Mouse (Mus musculus): ENCODE measurements at regions not wholly inside any gene's neighbourhood (a gene's known extent, or its start where the extent isn't known, plus 50 kb on each side); places are given as distances from the start of the nearest gene placed in this dataset.

DNA sequence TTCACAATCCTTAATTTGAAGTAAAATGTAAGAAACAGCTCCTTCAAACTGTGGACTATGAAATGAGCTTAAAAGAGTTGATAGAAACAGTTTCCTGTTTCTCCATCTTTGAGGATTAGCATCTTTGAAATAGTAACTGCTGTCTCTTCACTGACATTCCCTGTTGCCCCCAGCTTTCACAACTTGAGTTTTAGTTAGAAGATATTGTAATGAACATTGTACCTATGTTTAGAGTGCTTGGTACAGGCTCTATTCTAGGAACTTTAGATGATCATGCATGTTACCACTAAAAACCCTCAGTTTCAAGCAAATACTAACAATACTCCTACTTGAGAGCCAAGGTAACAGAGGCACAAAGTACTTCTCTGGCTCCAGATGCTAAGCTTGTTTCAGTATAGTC lies 340.1 kb upstream of the Sel1l start:
- no peaks in the 10 kb centered on the region for H3K79me2 ChIP-seq (ENCODE audit: control insufficient read depth, insufficient read depth, low read length, poor library complexity)
- no peak overlapping the region for H3K9ac ChIP-seq (ENCODE audit: control insufficient read depth, low read depth, low read length, poor library complexity, severe bottlenecking)
- no peaks in the 10 kb centered on the region for H3K4me1 ChIP-seq (ENCODE audit: control insufficient read depth in 1 of 2, insufficient read depth in 2 of 2, low read length in 2 of 2)
- no peak overlapping the region for H3K27ac ChIP-seq (ENCODE audit: control insufficient read depth, low read depth, low read length)
- H3K9me3 ChIP-seq (replicated peaks; ENCODE audit: insufficient read depth, low read length) = no peaks in the 10 kb centered on the region
- H3K36me3 ChIP-seq (ENCODE audit: control insufficient read depth in 1 of 2, insufficient read depth in 2 of 2, low read length in 2 of 2) = no peaks in the 10 kb centered on the region
- no peak for TF ChIP-seq MAX (IDR thresholded peaks at IDR 0.05; ENCODE audit: low read length)
- no peak for TF ChIP-seq CHD1 (IDR thresholded peaks at IDR 0.05; ENCODE audit: low read depth, low read length)
- TF ChIP-seq POLR2AphosphoS2 (IDR thresholded peaks at IDR 0.05; ENCODE audit: low read length) = no peak
- TF ChIP-seq KAT2A (conservative IDR thresholded peaks at IDR 0.05; ENCODE audit: low read depth, low read length) = no peak
- TF ChIP-seq GATA1 (IDR thresholded peaks at IDR 0.05; ENCODE audit: low read depth, low read length) = no peak
- TF ChIP-seq UBTF (IDR thresholded peaks at IDR 0.05; ENCODE audit: borderline replicate concordance, insufficient read depth, low read depth, low read length) = no peak
- TF ChIP-seq POLR2AphosphoS5 (IDR thresholded peaks at IDR 0.05; ENCODE audit: borderline replicate concordance, low read depth, low read length) = no peak
- no peak for TF ChIP-seq JUND (IDR thresholded peaks at IDR 0.05; ENCODE audit: low read depth, low read length)
- TF ChIP-seq MYB (IDR thresholded peaks at IDR 0.05; ENCODE audit: low read depth, low read length) = no peak
- TF ChIP-seq USF1 (IDR thresholded peaks at IDR 0.05; ENCODE audit: low read depth, low read length) = no peak
- no peak for TF ChIP-seq NRF1 (IDR thresholded peaks at IDR 0.05; ENCODE audit: insufficient read depth, low read depth, low read length, poor library complexity, severe bottlenecking)
- no peak for TF ChIP-seq MYC (IDR thresholded peaks at IDR 0.05; ENCODE audit: low read depth, low read length)
- TF ChIP-seq NELFE (IDR thresholded peaks at IDR 0.05; ENCODE audit: low read depth, low read length) = no peak
- no peak for TF ChIP-seq ZC3H11A (IDR thresholded peaks at IDR 0.05; ENCODE audit: low read depth, low read length)
- H3K27me3 ChIP-seq (ENCODE audit: control insufficient read depth in 1 of 2, insufficient read depth in 2 of 2, low read length in 2 of 2) = no peaks in the 10 kb centered on the region
- H3K4me3 ChIP-seq (ENCODE audit: control insufficient read depth in 1 of 2, insufficient read depth in 1 of 2, low read depth in 2 of 2, low read length in 2 of 2) = no peak overlapping the region
- DNase-seq (ENCODE audit: low read depth, low spot score) = no peak

DNA sequence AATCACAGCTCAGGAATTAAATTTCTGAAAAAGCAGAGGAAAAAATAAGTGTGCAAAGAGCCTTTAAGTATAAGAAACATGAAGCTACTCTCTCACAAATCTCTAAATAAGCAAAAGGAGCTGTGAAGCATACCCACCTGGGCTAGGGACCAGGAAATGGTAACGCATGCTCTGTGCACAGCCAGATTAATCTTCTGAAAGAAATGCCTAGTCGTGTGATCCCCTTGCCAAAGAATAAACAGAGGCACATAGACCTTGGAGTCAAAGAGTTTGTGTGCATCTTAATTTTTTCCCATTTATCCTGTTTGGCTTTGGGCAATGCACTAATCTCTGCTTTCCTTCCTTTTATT lies 338.2 kb upstream of the Sel1l start:
- no peak overlapping the region for H3K27ac ChIP-seq (ENCODE audit: control insufficient read depth, low read depth, low read length)

More for the DNA sequence above, 338.2 kb upstream of the Sel1l start:
- no peaks in the 10 kb centered on the region for H3K79me2 ChIP-seq (ENCODE audit: control insufficient read depth, insufficient read depth, low read length, poor library complexity)
- no peak overlapping the region for H3K4me3 ChIP-seq (ENCODE audit: control insufficient read depth in 1 of 2, insufficient read depth in 1 of 2, low read depth in 2 of 2, low read length in 2 of 2)
- H3K27me3 ChIP-seq (ENCODE audit: control insufficient read depth in 1 of 2, insufficient read depth in 2 of 2, low read length in 2 of 2) = no peaks in the 10 kb centered on the region
- no peak for DNase-seq (ENCODE audit: low read depth, low spot score)
- no peaks in the 10 kb centered on the region for H3K9me3 ChIP-seq (replicated peaks; ENCODE audit: insufficient read depth, low read length)
- H3K4me1 ChIP-seq (ENCODE audit: control insufficient read depth in 1 of 2, insufficient read depth in 2 of 2, low read length in 2 of 2) = no peaks in the 10 kb centered on the region
- H3K36me3 ChIP-seq (ENCODE audit: control insufficient read depth in 1 of 2, insufficient read depth in 2 of 2, low read length in 2 of 2) = no peaks in the 10 kb centered on the region
- no peak for TF ChIP-seq POLR2AphosphoS5 (IDR thresholded peaks at IDR 0.05; ENCODE audit: borderline replicate concordance, low read depth, low read length)
- TF ChIP-seq MXI1 (IDR thresholded peaks at IDR 0.05; ENCODE audit: low read depth, low read length) = no peak
- TF ChIP-seq ZNF384 (IDR thresholded peaks at IDR 0.05; ENCODE audit: low read depth, low read length) = no peak
- TF ChIP-seq TBP (IDR thresholded peaks at IDR 0.05; ENCODE audit: low read depth, low read length) = no peak
- TF ChIP-seq MAX (IDR thresholded peaks at IDR 0.05; ENCODE audit: low read length) = no peak
- TF ChIP-seq JUND (IDR thresholded peaks at IDR 0.05; ENCODE audit: low read depth, low read length) = no peak
- no peak for TF ChIP-seq MYB (IDR thresholded peaks at IDR 0.05; ENCODE audit: low read depth, low read length)
- no peak for TF ChIP-seq E2F4 (IDR thresholded peaks at IDR 0.05; ENCODE audit: borderline replicate concordance, low read depth, low read length)
- no peak overlapping the region for H3K9ac ChIP-seq (ENCODE audit: control insufficient read depth, low read depth, low read length, poor library complexity, severe bottlenecking)
